Mouse (Mus musculus): ENCODE data around the gene Nrn1l. TPM values are rescaled to one million over a fixed set of nuclear protein-coding genes. Genes with fewer than 3 reads are reported as not detected.

The Nrn1l gene
- total and polyA plus RNA-seq, 3 experiments: 0.38 to 1.5 TPM; not detected in 1

DNA sequence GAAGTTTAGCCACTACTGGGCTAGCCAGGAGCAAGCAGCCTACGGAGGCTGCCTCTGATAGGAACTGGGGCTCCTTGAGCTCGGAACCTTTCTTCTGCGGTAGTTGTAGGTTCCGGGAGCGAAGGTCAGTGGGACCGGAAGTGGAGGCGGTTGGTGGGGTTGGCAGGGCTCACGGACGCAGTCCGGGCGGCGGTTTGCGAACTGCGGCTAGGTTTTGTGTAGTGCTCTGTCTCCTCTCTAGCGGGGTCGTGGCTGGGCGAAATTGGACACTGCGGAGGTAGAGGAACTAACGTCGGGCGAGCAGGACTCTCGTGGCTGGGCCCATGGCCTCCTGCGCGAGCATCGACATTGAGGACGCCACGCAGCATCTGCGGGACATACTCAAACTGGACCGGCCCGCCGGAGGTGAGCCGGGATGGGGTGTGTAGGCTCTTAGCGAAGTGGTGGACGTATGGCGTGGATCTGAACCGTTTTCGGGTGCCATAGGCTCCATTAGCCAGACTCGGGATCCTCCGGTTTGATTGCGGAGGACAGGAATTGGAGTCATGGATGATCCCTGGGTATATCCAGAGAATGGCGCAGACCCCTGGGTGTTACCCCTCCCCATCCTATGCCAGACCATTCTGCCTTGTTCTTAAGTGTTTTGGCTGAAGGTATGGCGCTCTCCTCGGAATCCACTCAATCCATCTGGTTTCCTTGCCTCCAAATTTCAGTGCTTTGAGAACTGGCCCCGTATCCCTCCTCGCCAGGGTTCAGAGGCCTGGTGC lies 12.4 kb upstream of the Nrn1l start, which contains the start of gene Edc4:
Gene Edc4 (plus strand): TSS at position 128 of the 767 bp plus-strand sequence.
- Histone ChIP-seq H3K4me1 (ENCODE audit: insufficient read depth, low read depth, low read length) (peaks cover 29% of the 10 kb centered on the region), H3K4me3 (ENCODE audit: low read depth, low read length) (peak within 1 kb of the TSS; percentile 93), H3K27me3 (ENCODE audit: insufficient read depth, low read length) (no peaks in the 10 kb centered on the region), H3K36me3 (replicated peaks) (peaks cover 82% of the 10 kb centered on the region), H3K9me3 (replicated peaks) (no peaks in the 10 kb centered on the region)
- TF ChIP-seq TAL1 (conservative IDR thresholded peaks at IDR 0.05; ENCODE audit: low read depth, low read length) (no peak), CTCF (IDR thresholded peaks at IDR 0.05; ENCODE audit: low read depth, low read length) (no peak), POLR2AphosphoS5 (IDR thresholded peaks at IDR 0.05; ENCODE audit: insufficient replicate concordance, low read depth, low read length) (no peak), GATA1 (IDR thresholded peaks at IDR 0.05; ENCODE audit: borderline replicate concordance, low read length) (no peak), GATA2 (IDR thresholded peaks at IDR 0.05; ENCODE audit: borderline replicate concordance, low read depth, low read length) (no peak)
- ATAC-seq (ENCODE audit: extremely low read depth, insufficient number of reproducible peaks, low FRiP score, poor library complexity, severe bottlenecking) (peak; percentile 89), DNase-seq (ENCODE audit: low spot score) (peak; percentile 60)

DNA sequence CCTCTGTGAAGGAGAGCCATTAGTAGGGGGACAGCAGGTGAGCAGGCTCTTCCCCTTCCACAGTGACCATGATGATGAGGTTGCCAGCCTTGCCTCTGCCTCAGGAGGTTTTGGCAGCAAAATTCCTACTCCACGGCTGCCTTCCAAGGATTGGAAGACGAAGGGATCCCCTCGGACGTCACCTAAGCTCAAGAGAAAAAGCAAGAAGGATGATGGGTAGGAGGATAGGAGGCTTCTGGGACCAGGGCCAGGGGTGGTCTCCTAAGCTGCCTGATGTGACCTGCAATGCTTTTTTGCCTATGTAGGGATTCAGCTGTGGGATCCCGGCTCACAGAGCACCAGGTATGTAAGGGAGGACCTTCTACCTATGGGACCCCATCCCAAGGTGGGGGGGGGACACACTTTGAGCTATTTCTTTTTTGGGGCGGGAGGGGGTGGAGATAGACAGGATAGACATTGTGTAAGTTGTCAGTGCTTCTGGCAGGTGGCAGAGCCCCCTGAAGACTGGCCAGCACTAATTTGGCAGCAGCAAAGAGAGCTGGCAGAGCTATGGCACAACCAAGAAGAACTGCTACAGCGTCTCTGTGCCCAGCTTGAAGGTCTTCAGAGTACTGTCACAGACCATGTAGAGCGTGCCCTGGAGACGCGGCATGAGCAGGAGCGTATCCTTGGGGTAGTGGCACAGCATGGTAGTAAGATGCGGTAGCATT lies 3.5 kb upstream of the Nrn1l start:
- no peaks in the 10 kb centered on the region for H3K27me3 ChIP-seq (ENCODE audit: insufficient read depth, low read length)
- no peak for TF ChIP-seq GATA1 (IDR thresholded peaks at IDR 0.05; ENCODE audit: borderline replicate concordance, low read length)
- no peak for TF ChIP-seq GATA2 (IDR thresholded peaks at IDR 0.05; ENCODE audit: borderline replicate concordance, low read depth, low read length)
- H3K9me3 ChIP-seq (replicated peaks): no peaks in the 10 kb centered on the region
- peaks cover 3% of the 10 kb centered on the region for H3K4me1 ChIP-seq (ENCODE audit: insufficient read depth, low read depth, low read length)
- no peak for DNase-seq (ENCODE audit: low spot score)
- peaks cover 99% of the 10 kb centered on the region for H3K36me3 ChIP-seq (replicated peaks)
- H3K4me3 ChIP-seq (ENCODE audit: low read depth, low read length): no peak overlapping the region
- no peak for ATAC-seq (ENCODE audit: extremely low read depth, insufficient number of reproducible peaks, low FRiP score, poor library complexity, severe bottlenecking)

DNA sequence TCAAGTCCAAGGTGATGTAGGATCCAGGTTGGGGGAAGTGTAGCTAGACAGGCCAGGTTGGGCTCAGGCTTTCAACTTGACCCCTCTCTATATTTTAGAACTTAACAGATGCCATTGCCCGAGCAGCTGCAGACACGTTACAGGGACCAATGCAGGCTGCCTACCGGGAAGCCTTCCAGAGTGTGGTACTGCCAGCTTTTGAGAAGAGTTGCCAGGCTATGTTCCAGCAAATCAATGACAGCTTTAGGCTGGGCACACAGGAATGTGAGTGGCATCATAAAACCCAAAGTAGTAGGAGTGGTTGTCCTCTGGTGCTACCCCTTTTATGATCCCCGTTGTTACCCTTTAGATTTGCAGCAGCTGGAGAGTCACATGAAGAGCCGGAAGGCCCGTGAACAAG lies 2.5 kb upstream of the Nrn1l start:
- ATAC-seq (ENCODE audit: extremely low read depth, insufficient number of reproducible peaks, low FRiP score, poor library complexity, severe bottlenecking) (no peak), DNase-seq (ENCODE audit: low spot score) (no peak)
- Histone ChIP-seq H3K4me1 (ENCODE audit: insufficient read depth, low read depth, low read length) (peaks cover 3% of the 10 kb centered on the region), H3K36me3 (replicated peaks) (peaks cover 99% of the 10 kb centered on the region), H3K27me3 (ENCODE audit: insufficient read depth, low read length) (no peaks in the 10 kb centered on the region), H3K4me3 (ENCODE audit: low read depth, low read length) (no peak overlapping the region), H3K9me3 (replicated peaks) (no peaks in the 10 kb centered on the region)
- no peak for TF ChIP-seq GATA2 (IDR thresholded peaks at IDR 0.05; ENCODE audit: borderline replicate concordance, low read depth, low read length)
- no peak for TF ChIP-seq GATA1 (IDR thresholded peaks at IDR 0.05; ENCODE audit: borderline replicate concordance, low read length)
- no peak for TF ChIP-seq POLR2AphosphoS5 (IDR thresholded peaks at IDR 0.05; ENCODE audit: insufficient replicate concordance, low read depth, low read length)
- no peak for TF ChIP-seq TAL1 (conservative IDR thresholded peaks at IDR 0.05; ENCODE audit: low read depth, low read length)
- TF ChIP-seq CTCF (IDR thresholded peaks at IDR 0.05; ENCODE audit: low read depth, low read length): no peak

DNA sequence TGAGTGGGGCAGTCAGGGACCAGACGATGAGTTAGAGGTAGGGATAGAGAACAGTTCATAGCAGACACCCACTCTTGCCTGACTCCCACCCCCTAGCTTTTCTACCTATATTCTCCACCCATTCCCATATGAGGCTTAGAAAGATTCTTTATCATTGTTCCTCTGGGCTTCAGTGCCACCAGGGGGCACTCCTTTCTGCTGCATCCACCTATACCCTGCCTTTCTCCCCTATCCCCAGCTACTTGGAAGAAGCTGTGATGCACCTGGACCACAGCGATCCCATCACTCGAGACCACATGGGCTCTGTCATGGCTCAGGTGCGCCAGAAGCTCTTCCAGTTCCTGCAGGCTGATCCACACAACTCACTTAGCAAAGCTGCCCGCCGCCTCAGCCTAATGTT lies 935 bp upstream of the Nrn1l start:
- no peaks in the 10 kb centered on the region for H3K27me3 ChIP-seq (ENCODE audit: insufficient read depth, low read length)
- H3K9me3 ChIP-seq (replicated peaks): no peaks in the 10 kb centered on the region
- TF ChIP-seq POLR2AphosphoS5 (IDR thresholded peaks at IDR 0.05; ENCODE audit: insufficient replicate concordance, low read depth, low read length) (no peak), GATA1 (IDR thresholded peaks at IDR 0.05; ENCODE audit: borderline replicate concordance, low read length) (no peak), CTCF (IDR thresholded peaks at IDR 0.05; ENCODE audit: low read depth, low read length) (no peak), GATA2 (IDR thresholded peaks at IDR 0.05; ENCODE audit: borderline replicate concordance, low read depth, low read length) (no peak), TAL1 (conservative IDR thresholded peaks at IDR 0.05; ENCODE audit: low read depth, low read length) (no peak)
- ATAC-seq (ENCODE audit: extremely low read depth, insufficient number of reproducible peaks, low FRiP score, poor library complexity, severe bottlenecking): no peak
- no peak overlapping the region for H3K4me3 ChIP-seq (ENCODE audit: low read depth, low read length)
- DNase-seq (ENCODE audit: low spot score): peak; percentile 17
- H3K36me3 ChIP-seq (replicated peaks): peaks cover 90% of the 10 kb centered on the region
- peaks cover 3% of the 10 kb centered on the region for H3K4me1 ChIP-seq (ENCODE audit: insufficient read depth, low read depth, low read length)

DNA sequence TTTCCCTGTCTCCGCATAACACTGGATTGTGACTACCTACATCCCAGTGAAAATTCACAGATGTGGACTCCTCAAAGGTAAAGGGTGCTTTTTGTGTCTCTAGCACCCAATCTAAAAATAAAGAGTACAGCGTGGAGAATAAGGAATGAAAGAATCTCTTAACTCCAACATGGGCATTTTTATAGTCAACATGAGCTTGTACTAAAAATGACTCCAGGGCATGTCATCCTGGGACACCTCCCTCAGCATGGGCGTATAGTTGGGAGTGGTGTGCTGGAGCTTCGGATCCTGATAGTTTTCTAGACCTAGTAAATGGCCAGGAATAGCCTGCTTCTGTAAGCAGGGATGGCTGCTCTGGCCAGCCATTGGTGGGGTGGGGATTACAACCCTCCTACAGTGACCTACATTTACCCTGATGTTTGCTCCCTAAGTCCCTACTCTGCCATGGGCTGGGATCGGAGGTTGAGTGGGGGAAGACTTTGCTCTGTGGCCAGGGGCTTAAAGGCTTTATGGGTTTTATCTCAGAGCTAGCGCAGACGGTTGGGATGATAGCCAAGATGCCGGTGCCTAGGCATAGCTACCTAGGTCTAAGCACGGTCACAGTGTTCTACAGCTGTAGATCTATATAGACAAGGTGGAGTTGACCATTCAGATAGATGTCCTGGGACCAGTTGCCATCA lies 4.6 kb downstream of the Nrn1l start:
- ATAC-seq (ENCODE audit: extremely low read depth, insufficient number of reproducible peaks, low FRiP score, poor library complexity, severe bottlenecking) (no peak), DNase-seq (ENCODE audit: low spot score) (no peak)
- Histone ChIP-seq H3K4me3 (ENCODE audit: low read depth, low read length) (no peak overlapping the region), H3K9me3 (replicated peaks) (no peaks in the 10 kb centered on the region), H3K27me3 (ENCODE audit: insufficient read depth, low read length) (no peaks in the 10 kb centered on the region), H3K36me3 (replicated peaks) (peaks cover 44% of the 10 kb centered on the region), H3K4me1 (ENCODE audit: insufficient read depth, low read depth, low read length) (peaks cover 12% of the 10 kb centered on the region)
- no peak for TF ChIP-seq TAL1 (conservative IDR thresholded peaks at IDR 0.05; ENCODE audit: low read depth, low read length)
- TF ChIP-seq GATA2 (IDR thresholded peaks at IDR 0.05; ENCODE audit: borderline replicate concordance, low read depth, low read length): no peak
- TF ChIP-seq GATA1 (IDR thresholded peaks at IDR 0.05; ENCODE audit: borderline replicate concordance, low read length): no peak
- no peak for TF ChIP-seq POLR2AphosphoS5 (IDR thresholded peaks at IDR 0.05; ENCODE audit: insufficient replicate concordance, low read depth, low read length)
- no peak for TF ChIP-seq CTCF (IDR thresholded peaks at IDR 0.05; ENCODE audit: low read depth, low read length)
